Mouse (Mus musculus) ES-E14 (cell line): Measurements from ENCODE around the gene Acin1.

Experiments used
- CHD2 ChIP-seq: IDR thresholded peaks from 2 replicates; pipeline ENCODE4 v1.6.1; 2014; ENCODE audit warnings: mild to moderate bottlenecking, low read depth, low read length, inconsistent platforms
- HCFC1 ChIP-seq: IDR thresholded peaks from 2 replicates; pipeline ENCODE4 v1.6.1; 2012; ENCODE audit warnings: low read length, inconsistent platforms, borderline replicate concordance; ENCODE audit not compliant: insufficient read depth
- MAFK ChIP-seq: IDR thresholded peaks from 2 replicates; pipeline ENCODE4 v1.6.1; 2014; ENCODE audit warnings: mild to moderate bottlenecking, low read depth, low read length, inconsistent platforms; ENCODE audit not compliant: insufficient read depth
- ZNF384 ChIP-seq: IDR thresholded peaks from 2 replicates; pipeline ENCODE4 v1.6.1; 2012; ENCODE audit warnings: low read depth, low read length, inconsistent platforms

DNA sequence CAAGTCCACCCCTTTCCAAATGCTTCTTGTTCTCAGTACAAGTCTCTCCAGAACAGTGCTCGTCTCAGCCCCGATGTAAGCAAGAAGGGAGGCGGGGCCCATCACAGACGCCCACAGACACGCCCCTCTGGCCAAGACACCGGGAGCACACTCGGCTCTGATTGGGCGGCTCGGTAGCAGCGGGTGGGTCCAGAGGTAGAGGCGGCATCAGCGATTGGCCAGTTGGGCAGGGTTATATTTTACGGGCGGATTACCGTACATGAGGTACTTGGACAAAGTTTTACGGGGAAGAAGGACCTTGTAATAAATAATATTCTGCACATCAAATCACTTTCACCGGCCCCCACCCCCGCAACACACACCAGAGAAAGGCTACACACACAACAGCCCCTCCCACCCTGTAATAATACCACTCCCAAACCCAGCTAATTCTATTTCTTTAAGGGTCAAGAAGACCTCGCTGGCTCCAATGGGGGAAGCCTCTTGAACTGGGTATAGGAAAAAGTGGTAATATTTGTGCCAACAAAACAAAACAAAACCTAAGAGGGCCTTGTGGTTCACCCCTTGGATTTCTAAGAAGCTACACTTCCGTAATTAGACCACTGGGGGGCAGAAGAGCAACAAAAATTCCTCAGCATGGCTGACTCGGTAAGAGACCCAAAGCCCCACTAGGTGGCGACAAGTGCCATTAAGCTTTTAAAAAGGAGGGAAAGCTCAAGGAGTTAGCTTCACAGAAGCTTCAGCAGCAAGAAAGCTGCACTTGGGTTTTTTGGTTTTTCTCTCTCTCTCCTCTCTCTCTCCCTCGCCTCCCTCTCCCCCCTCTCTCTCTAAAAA is 35.9 kb downstream of the Acin1 start:
- no peak for TF ChIP-seq CHD2
- no peak for TF ChIP-seq HCFC1
- TF ChIP-seq ZNF384, result no peak
- TF ChIP-seq MAFK, result 0 out of 2 replicates have a peak, but pooled peaks have one; percentile 14
